Mouse (Mus musculus) ES-E14 (cell line): ENCODE measurements around the gene Gm44503. TPM values are rescaled to one million over a fixed set of nuclear protein-coding genes. Genes with fewer than 3 reads are reported as not detected.

ENCODE experiments used
- DNase-seq: peaks from one replicate; pipeline ENCODE4 v3.0.0-alpha.2; 2013; ENCODE audit warnings: low read depth, low spot score
- H3K27ac ChIP-seq: 2 replicates; pipeline ENCODE4 v1.5.1; 2012; ENCODE audit warnings: low read depth, mild to moderate bottlenecking, low read length, moderate library complexity, mixed read lengths; ENCODE audit not compliant: poor library complexity, insufficient read depth, severe bottlenecking
- H3K36me3 ChIP-seq: 2 replicates; pipeline ENCODE4 v1.6.1; 2012; ENCODE audit warnings: mild to moderate bottlenecking, low read length, moderate library complexity, mixed read lengths; ENCODE audit not compliant: control insufficient read depth, poor library complexity, insufficient read depth, severe bottlenecking
- H3K4me1 ChIP-seq, 2 experiments: fragments of 150-350 bp in 1 of 2; sonication (generic) in 1 of 2; 2 replicates each; pipeline ENCODE4 v1.6.1; 2012; ENCODE audit warnings: low read length in 2 of 2, mild to moderate bottlenecking in 1 of 2, mixed read lengths in 1 of 2; ENCODE audit not compliant: control insufficient read depth in 2 of 2, insufficient read depth in 2 of 2, poor library complexity in 1 of 2
- H3K4me3 ChIP-seq, 2 experiments: fragments of 150-350 bp in 1 of 2; sonication (generic) in 1 of 2; 2 replicates each; pipeline ENCODE4 v1.5.1; 2012; ENCODE audit warnings: low read length in 2 of 2, low read depth in 1 of 2, mild to moderate bottlenecking in 1 of 2, mixed read lengths in 1 of 2; ENCODE audit not compliant: insufficient read depth in 1 of 2, poor library complexity in 1 of 2, severe bottlenecking in 1 of 2
- H3K9ac ChIP-seq: 2 replicates; pipeline ENCODE4 v1.6.1; 2012; ENCODE audit warnings: low read depth, mild to moderate bottlenecking, low read length, mixed read lengths; ENCODE audit not compliant: poor library complexity, insufficient read depth, severe bottlenecking
- H3K9me3 ChIP-seq: fragments of 150-350 bp; sonication (generic); 2 replicates; pipeline ENCODE4 v1.6.1; 2012; ENCODE audit warnings: low read depth, mild to moderate bottlenecking, low read length; ENCODE audit not compliant: control insufficient read depth, insufficient read depth
- CHD2 ChIP-seq: IDR thresholded peaks from 2 replicates; pipeline ENCODE4 v1.6.1; 2014; ENCODE audit warnings: mild to moderate bottlenecking, low read depth, low read length, inconsistent platforms
- HCFC1 ChIP-seq: IDR thresholded peaks from 2 replicates; pipeline ENCODE4 v1.6.1; 2012; ENCODE audit warnings: low read length, inconsistent platforms, borderline replicate concordance; ENCODE audit not compliant: insufficient read depth
- MAFK ChIP-seq: IDR thresholded peaks from 2 replicates; pipeline ENCODE4 v1.6.1; 2014; ENCODE audit warnings: mild to moderate bottlenecking, low read depth, low read length, inconsistent platforms; ENCODE audit not compliant: insufficient read depth
- ZC3H11A ChIP-seq: IDR thresholded peaks from 2 replicates; pipeline ENCODE4 v1.6.1; 2012; ENCODE audit warnings: low read depth, mild to moderate bottlenecking, inconsistent platforms, low read length, borderline replicate concordance
- ZNF384 ChIP-seq: IDR thresholded peaks from 2 replicates; pipeline ENCODE4 v1.6.1; 2012; ENCODE audit warnings: low read depth, low read length, inconsistent platforms
- in situ Hi-C, 2 experiments: fragments of 600-800 bp; cut with MboI; formaldehyde crosslinking; loops; one replicate each; pipeline ENCODE4 v1.15.1; 2025; ENCODE audit warnings: low sequenced_read_pairs in 2 of 2, inconsistent platforms in 1 of 2; ENCODE audit not compliant: unreplicated experiment in 2 of 2
- total RNA-seq: library from RNA; depleted of rRNA; stranded (reverse); fragments of 300-350 nt; gene quantifications from 2 replicates; pipeline ENCODE4 v1.2.3, GENCODE M21; 2012

Gm44503 gene
- total RNA-seq, 1 experiment: 0.04 TPM

DNA sequence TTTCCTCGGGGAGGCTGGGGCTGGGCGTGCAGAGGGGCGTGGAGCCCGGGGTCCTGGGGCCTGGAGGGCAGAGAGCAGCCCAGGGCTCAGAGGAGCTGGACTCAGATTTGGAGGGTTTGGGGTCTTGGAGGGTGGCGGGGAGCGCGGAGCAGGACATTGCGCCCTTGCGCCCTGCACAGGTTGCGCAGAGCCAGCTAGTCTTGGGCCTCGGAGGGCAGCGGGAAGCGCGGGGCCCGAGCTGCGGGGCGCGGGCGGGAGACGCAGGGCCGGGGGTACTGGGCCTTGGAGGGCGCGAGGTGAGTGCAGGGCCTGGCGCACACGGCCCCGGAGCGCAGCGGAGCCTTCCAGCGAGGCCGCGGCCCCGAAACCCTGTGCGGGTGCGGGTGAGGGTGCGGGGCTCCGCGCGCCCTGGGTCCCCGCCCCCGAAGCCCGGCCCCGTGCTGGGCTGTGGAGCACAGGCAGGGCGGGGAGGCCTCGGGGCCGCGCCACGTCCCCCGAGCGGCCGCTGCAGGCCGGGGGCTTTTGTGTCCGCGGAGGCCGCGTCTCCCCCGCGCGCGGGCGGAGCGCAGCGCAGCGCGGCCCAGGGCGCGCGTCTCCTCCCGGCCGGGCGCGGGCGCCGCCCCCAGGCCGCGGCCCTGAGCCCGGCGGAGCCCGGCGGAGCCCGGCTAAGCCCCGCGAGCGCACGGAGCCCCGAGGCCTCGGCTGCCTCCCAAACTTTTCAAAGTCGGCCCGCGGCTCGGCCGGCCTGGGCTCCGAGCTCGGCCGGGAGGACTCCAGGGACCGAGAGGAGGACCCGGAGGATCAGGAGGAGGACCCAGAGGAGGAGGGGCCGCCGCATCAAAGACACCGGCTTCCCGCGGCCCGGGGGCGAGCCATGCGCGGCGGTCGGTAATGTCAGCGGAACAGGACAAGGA lies 33.4 kb upstream of the Gm44503 start, which contains the start of gene Pygo1:
Gene Pygo1 (plus strand): TSS at position 625 of the 914 bp plus-strand sequence.
- Histone ChIP-seq H3K4me3 (peak within 1 kb of the TSS; percentile 78 to 82), H3K36me3 (no peaks in the 10 kb centered on the region), H3K9me3 (no peaks in the 10 kb centered on the region), H3K4me1 (peaks cover 0 to 1% of the 10 kb centered on the region in 2 experiments; a peak in 1 of 4 replicates), H3K9ac (peak within 1 kb of the TSS; percentile 78), H3K27ac (no peak within 1 kb of the TSS)
- in situ Hi-C loops: no loop called here
- DNase-seq: no peak
- TF ChIP-seq CHD2 (no peak), MAFK (no peak), ZNF384 (no peak), HCFC1 (peak; percentile 61; the same call in 1 of the 2 replicates), ZC3H11A (no peak)

DNA sequence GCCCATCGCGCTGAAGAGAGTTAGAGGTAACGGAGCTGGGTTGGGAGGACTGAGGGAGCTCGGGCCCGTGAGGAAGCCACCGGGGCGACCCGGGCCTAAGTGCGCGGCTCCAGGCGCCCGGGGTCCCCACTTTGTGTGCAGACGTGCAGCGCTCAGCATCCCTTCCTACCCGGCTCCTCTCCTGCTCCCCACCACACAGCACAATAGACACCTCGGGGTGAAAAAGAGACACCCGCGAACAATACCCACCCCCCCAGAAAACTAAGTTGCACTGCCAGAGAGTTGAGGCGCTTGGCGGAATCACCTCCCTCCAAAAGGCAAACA lies 32.8 kb upstream of the Gm44503 start:
- peaks cover 0 to 1% of the 10 kb centered on the region in 2 experiments; a peak in 1 of 4 replicates for H3K4me1 ChIP-seq
- peak overlapping the region; percentile 78 for H3K9ac ChIP-seq
- H3K9me3 ChIP-seq: no peaks in the 10 kb centered on the region
- in situ Hi-C loops: no loop called here
- H3K27ac ChIP-seq: no peak overlapping the region
- H3K36me3 ChIP-seq: no peaks in the 10 kb centered on the region
- peak overlapping the region; percentile 78 to 82 for H3K4me3 ChIP-seq
- TF ChIP-seq MAFK: no peak
- TF ChIP-seq HCFC1: no peak
- TF ChIP-seq ZC3H11A: no peak
- TF ChIP-seq CHD2: no peak
- no peak for DNase-seq

GRCm38 (mm10) chr9:72931166-72931790 lies 27.4 kb upstream of the Gm44503 start:
- Histone ChIP-seq H3K4me1 (no peaks in the 10 kb centered on the region), H3K9me3 (no peaks in the 10 kb centered on the region), H3K4me3 (no peak overlapping the region), H3K27ac (no peak overlapping the region), H3K9ac (no peak overlapping the region), H3K36me3 (no peaks in the 10 kb centered on the region)
- DNase-seq: no peak
- in situ Hi-C loops: no loop called here
- TF ChIP-seq MAFK (no peak), ZC3H11A (no peak), CHD2 (no peak), HCFC1 (no peak), ZNF384 (no peak)

GRCm38 (mm10) chr9:72935309-72935708 lies 23.3 kb upstream of the Gm44503 start:
- Histone ChIP-seq H3K9me3 (no peaks in the 10 kb centered on the region), H3K4me1 (no peaks in the 10 kb centered on the region), H3K4me3 (no peak overlapping the region), H3K27ac (no peak overlapping the region), H3K36me3 (no peaks in the 10 kb centered on the region), H3K9ac (no peak overlapping the region)
- in situ Hi-C loops: no loop called here
- peak; percentile 33 for DNase-seq
- TF ChIP-seq CHD2: no peak
- no peak for TF ChIP-seq MAFK
- TF ChIP-seq ZNF384: 0 out of 2 replicates have a peak, but pooled peaks have one; percentile 7
- no peak for TF ChIP-seq HCFC1
